Mouse (Mus musculus) myocyte (in vitro differentiated cells): ENCODE data around the gene Kcnj13. TPM values are rescaled to one million over a fixed set of nuclear protein-coding genes. Genes with fewer than 3 reads are reported as not detected.

Source experiments
- H3K27me3 ChIP-seq: one replicate; pipeline ENCODE4 v1.6.1; 2011; ENCODE audit not compliant: control insufficient read depth, insufficient read depth, insufficient read length
- H3K36me3 ChIP-seq: one replicate; pipeline ENCODE4 v1.6.1; 2011; ENCODE audit not compliant: control insufficient read depth, insufficient read depth
- H3K4me2 ChIP-seq: one replicate; pipeline ENCODE4 v1.6.1; 2011; ENCODE audit warnings: low read depth, control low read depth
- H3K4me3 ChIP-seq: one replicate; pipeline ENCODE4 v1.5.1; 2011; ENCODE audit warnings: mild to moderate bottlenecking, control low read depth, moderate library complexity
- H3K79me2 ChIP-seq: one replicate; pipeline ENCODE4 v1.6.1; 2011; ENCODE audit not compliant: control insufficient read depth, insufficient read depth
- H3ac ChIP-seq: one replicate; pipeline ENCODE4 v1.6.1; 2011; ENCODE audit not compliant: control insufficient read depth, insufficient read length
- CEBPB ChIP-seq: IDR thresholded peaks from 2 replicates; pipeline ENCODE4 v1.6.1; 2011; ENCODE audit warnings: mild to moderate bottlenecking, moderate library complexity; ENCODE audit not compliant: poor library complexity, insufficient read depth, severe bottlenecking
- E2F4 ChIP-seq: IDR thresholded peaks from one replicate; pipeline ENCODE4 v1.6.1; 2011; ENCODE audit warnings: mild to moderate bottlenecking, control low read depth, moderate library complexity; ENCODE audit not compliant: insufficient read depth
- MAX ChIP-seq: IDR thresholded peaks from one replicate; pipeline ENCODE4 v1.6.1; 2011; ENCODE audit warnings: low read depth, mild to moderate bottlenecking, control low read depth
- MYOD1 ChIP-seq, 3 experiments: IDR thresholded peaks; one replicate each; pipeline ENCODE4 v1.6.1; 2011; ENCODE audit warnings: control low read depth in 2 of 3, low read depth in 2 of 3, mild to moderate bottlenecking in 2 of 3, moderate library complexity in 1 of 3; ENCODE audit not compliant: insufficient read length in 2 of 3, control insufficient read depth in 1 of 3
- MYOG ChIP-seq, 3 experiments: IDR thresholded peaks; one replicate each; pipeline ENCODE4 v1.6.1; 2011; ENCODE audit warnings: control low read depth in 2 of 3, low read depth in 2 of 3, mild to moderate bottlenecking in 2 of 3; ENCODE audit not compliant: insufficient read length in 2 of 3, control insufficient read depth in 1 of 3, insufficient read depth in 1 of 3
- POLR2A ChIP-seq: IDR thresholded peaks from one replicate; pipeline ENCODE4 v1.6.1; 2011; ENCODE audit warnings: low read depth, mild to moderate bottlenecking, control low read depth, moderate library complexity; ENCODE audit not compliant: insufficient read length
- POLR2AphosphoS2 ChIP-seq: IDR thresholded peaks from one replicate; pipeline ENCODE4 v1.6.1; 2011; ENCODE audit warnings: low read depth, control low read depth; ENCODE audit not compliant: insufficient read length
- REST ChIP-seq: IDR thresholded peaks from one replicate; pipeline ENCODE4 v1.6.1; 2011; ENCODE audit warnings: mild to moderate bottlenecking, control low read depth, moderate library complexity; ENCODE audit not compliant: insufficient read depth, insufficient read length
- SRF ChIP-seq: IDR thresholded peaks from one replicate; pipeline ENCODE4 v1.6.1; 2011; ENCODE audit warnings: low read depth; ENCODE audit not compliant: control insufficient read depth, insufficient read length
- TCF12 ChIP-seq: IDR thresholded peaks from one replicate; pipeline ENCODE4 v1.6.1; 2011; ENCODE audit warnings: mild to moderate bottlenecking, control low read depth; ENCODE audit not compliant: poor library complexity, insufficient read depth, severe bottlenecking
- TCF3 ChIP-seq: IDR thresholded peaks from one replicate; pipeline ENCODE4 v1.6.1; 2011; ENCODE audit warnings: low read depth, control low read depth; ENCODE audit not compliant: insufficient read length
- USF1 ChIP-seq: IDR thresholded peaks from one replicate; pipeline ENCODE4 v1.6.1; 2011; ENCODE audit warnings: low read depth, mild to moderate bottlenecking, control low read depth, moderate library complexity
- polyA plus RNA-seq: library from polyadenylated mRNA; unstranded; fragments of >200 nt; fragmentation: generic; extraction: Trizol; gene quantifications from one replicate; pipeline ENCODE4 v1.2.1, GENCODE M21; 2012; ENCODE audit warnings: missing spikeins

Kcnj13 gene
- polyA plus RNA-seq, 1 experiment = 0.12 TPM

- TF ChIP-seq CEBPB = no peak
- TF ChIP-seq TCF12 = no peak
- no peak for TF ChIP-seq E2F4
- no peak for TF ChIP-seq USF1
- no peak for TF ChIP-seq POLR2AphosphoS2
- TF ChIP-seq REST = no peak
- TF ChIP-seq SRF = no peak
- TF ChIP-seq MYOD1 (IDR thresholded peaks at IDR 0.05; ENCODE audit: control insufficient read depth in 1 of 3, insufficient read length in 2 of 3, low read depth in 2 of 3) = no peak
- no peak for TF ChIP-seq MAX
- TF ChIP-seq POLR2A = no peak
- no peak for TF ChIP-seq TCF3
- no peak for TF ChIP-seq MYOG (IDR thresholded peaks at IDR 0.05; ENCODE audit: control insufficient read depth in 1 of 3, insufficient read depth in 1 of 3, insufficient read length in 2 of 3, low read depth in 2 of 3)
- Histone ChIP-seq H3K36me3 (peaks cover 48% of the 10 kb centered on the region), H3K27me3 (no peaks in the 10 kb centered on the region), H3K4me2 (no peak overlapping the region), H3K79me2 (no peaks in the 10 kb centered on the region), H3ac (no peak overlapping the region), H3K4me3 (no peak overlapping the region)
Observed at GRCm38 (mm10) chr1:87404710-87405109, 10.2 kb upstream of the Kcnj13 start.

GRCm38 (mm10) chr1:87396923-87397586 lies 2.5 kb upstream of the Kcnj13 start:
- no peak for TF ChIP-seq POLR2AphosphoS2
- TF ChIP-seq MYOD1 (IDR thresholded peaks at IDR 0.05; ENCODE audit: control insufficient read depth in 1 of 3, insufficient read length in 2 of 3, low read depth in 2 of 3) = no peak
- no peak for TF ChIP-seq SRF
- no peak for TF ChIP-seq REST
- TF ChIP-seq E2F4 = no peak
- TF ChIP-seq TCF3 = no peak
- no peak for TF ChIP-seq USF1
- no peak for TF ChIP-seq MAX
- no peak for TF ChIP-seq POLR2A
- TF ChIP-seq CEBPB = no peak
- H3K79me2 ChIP-seq = no peaks in the 10 kb centered on the region

GRCm38 (mm10) chr1:87393444-87394195 lies 909 bp downstream of the Kcnj13 start:
- peaks cover 14% of the 10 kb centered on the region for H3K36me3 ChIP-seq
- TF ChIP-seq MAX (no peak), POLR2AphosphoS2 (no peak), MYOG (IDR thresholded peaks at IDR 0.05; ENCODE audit: control insufficient read depth in 1 of 3, insufficient read depth in 1 of 3, insufficient read length in 2 of 3, low read depth in 2 of 3) (no peak), CEBPB (no peak), TCF3 (no peak), POLR2A (no peak), REST (no peak), TCF12 (no peak), MYOD1 (IDR thresholded peaks at IDR 0.05; ENCODE audit: control insufficient read depth in 1 of 3, insufficient read length in 2 of 3, low read depth in 2 of 3) (no peak), SRF (no peak), USF1 (no peak), E2F4 (no peak)
- H3K79me2 ChIP-seq = no peaks in the 10 kb centered on the region
- no peak overlapping the region for H3ac ChIP-seq
- H3K27me3 ChIP-seq = no peaks in the 10 kb centered on the region
- no peak overlapping the region for H3K4me2 ChIP-seq
- no peak overlapping the region for H3K4me3 ChIP-seq

More at GRCm38 (mm10) chr1:87396923-87397586, 2.5 kb upstream of the Kcnj13 start:
- no peak overlapping the region for H3ac ChIP-seq
- H3K27me3 ChIP-seq = no peaks in the 10 kb centered on the region
- H3K4me3 ChIP-seq = no peak overlapping the region
- peaks cover 4% of the 10 kb centered on the region for H3K36me3 ChIP-seq
- no peak overlapping the region for H3K4me2 ChIP-seq

- peaks cover 24% of the 10 kb centered on the region for H3K36me3 ChIP-seq
- no peaks in the 10 kb centered on the region for H3K27me3 ChIP-seq
- no peaks in the 10 kb centered on the region for H3K79me2 ChIP-seq
- no peak overlapping the region for H3K4me3 ChIP-seq
- H3ac ChIP-seq = no peak overlapping the region
- no peak overlapping the region for H3K4me2 ChIP-seq
- TF ChIP-seq TCF3 (no peak), CEBPB (no peak)
Observed at GRCm38 (mm10) chr1:87386436-87387092, 8.0 kb downstream of the Kcnj13 start.
